Mouse (Mus musculus) liver, adult 2 months (tissue): ENCODE measurements at regions not wholly inside any gene's neighbourhood (a gene's known extent, or its start where the extent isn't known, plus 50 kb on each side); places are given as distances from the start of the nearest gene placed in this dataset.

Experiments
- CTCF ChIP-seq: fragments of 200-500 bp; IDR thresholded peaks from 2 replicates; pipeline ENCODE4 v1.5.1; 2011; ENCODE audit warnings: low read depth, low read length, control low read depth
- POLR2A ChIP-seq: fragments of 200-500 bp; IDR thresholded peaks from 2 replicates; pipeline ENCODE4 v1.6.1; 2011; ENCODE audit warnings: low read length, control low read depth; ENCODE audit not compliant: insufficient read depth; ENCODE audit errors: extremely low read depth

GRCm38 (mm10) chr16:77329711-77330530 lies 272.0 kb downstream of the Gm11146 start:
- TF ChIP-seq CTCF, result no peak
- no peak for TF ChIP-seq POLR2A
